Mouse (Mus musculus) heart, postnatal 36 days (tissue): ENCODE data around the gene Pofut2. TPM values are rescaled to one million over a fixed set of nuclear protein-coding genes. Genes with fewer than 3 reads are reported as not detected.

Source experiments
- DNase-seq, 2 experiments: peaks; one replicate each; pipeline ENCODE4 v3.0.0; 2021 to 2022
- intact Hi-C: fragments of 180-260 bp; cut with DNase I; formaldehyde crosslinking; loops from one replicate; pipeline ENCODE4 v1.15.1; 2025
- total RNA-seq, 2 experiments: library from RNA; stranded (reverse); gene quantifications; 2 replicates each; pipeline ENCODE4 v1.2.3; 2021

Gene Pofut2
- 10 to 100 TPM; 39.2 to 40.7 TPM for total RNA-seq

- intact Hi-C loops: no loop called here
- peak; percentile 90 to 93 for DNase-seq
Measured at GRCm38 (mm10) chr10:77258704-77259621, at the start of gene Pofut2. TSS of gene Pofut2 (plus strand) at chr10:77259218.

GRCm38 (mm10) chr10:77209261-77209660 lies 49.8 kb upstream of the Pofut2 start:
- DNase-seq: no peak
- intact Hi-C loops: loop anchor here (5.0 kb wide), 2 partner anchors 43 to 77 kb away; no protein-coding TSS in a partner anchor

- intact Hi-C loops: no loop called here
Measured at GRCm38 (mm10) chr10:77210666-77211065, 48.4 kb upstream of the Pofut2 start.

GRCm38 (mm10) chr10:77211116-77211570 lies 47.9 kb upstream of the Pofut2 start:
- intact Hi-C loops: no loop called here
- peak; percentile 66 to 70 for DNase-seq

More at GRCm38 (mm10) chr10:77210666-77211065, 48.4 kb upstream of the Pofut2 start:
- DNase-seq: no peak

GRCm38 (mm10) chr10:77212354-77213120 lies 46.5 kb upstream of the Pofut2 start:
- DNase-seq: no peak
- intact Hi-C loops: no loop called here

- intact Hi-C loops: no loop called here
Measured at GRCm38 (mm10) chr10:77213483-77213882, 45.5 kb upstream of the Pofut2 start.

GRCm38 (mm10) chr10:77214586-77214985 lies 44.4 kb upstream of the Pofut2 start:
- DNase-seq: no peak
- intact Hi-C loops: no loop called here

More at GRCm38 (mm10) chr10:77213483-77213882, 45.5 kb upstream of the Pofut2 start:
- no peak for DNase-seq

GRCm38 (mm10) chr10:77215641-77216040 lies 43.4 kb upstream of the Pofut2 start:
- intact Hi-C loops: no loop called here
- no peak for DNase-seq

GRCm38 (mm10) chr10:77216313-77216712 lies 42.7 kb upstream of the Pofut2 start:
- intact Hi-C loops: no loop called here
- no peak for DNase-seq

GRCm38 (mm10) chr10:77217155-77217731 lies 41.8 kb upstream of the Pofut2 start:
- intact Hi-C loops: no loop called here
- no peak for DNase-seq

- intact Hi-C loops: no loop called here
- DNase-seq: no peak
Measured at GRCm38 (mm10) chr10:77218059-77218458, 41.0 kb upstream of the Pofut2 start.

- intact Hi-C loops: no loop called here
- no peak for DNase-seq
Measured at GRCm38 (mm10) chr10:77219411-77220025, 39.5 kb upstream of the Pofut2 start.

- DNase-seq: peak; percentile 34 to 37
- intact Hi-C loops: no loop called here
Measured at GRCm38 (mm10) chr10:77221108-77221507, 37.9 kb upstream of the Pofut2 start.

- intact Hi-C loops: no loop called here
- no peak for DNase-seq
Measured at GRCm38 (mm10) chr10:77222963-77223552, 36.0 kb upstream of the Pofut2 start.

GRCm38 (mm10) chr10:77224390-77224789 lies 34.6 kb upstream of the Pofut2 start:
- intact Hi-C loops: no loop called here
- DNase-seq: no peak

GRCm38 (mm10) chr10:77225414-77225813 lies 33.6 kb upstream of the Pofut2 start:
- no peak for DNase-seq
- intact Hi-C loops: no loop called here

- intact Hi-C loops: no loop called here
- DNase-seq: no peak
Measured at GRCm38 (mm10) chr10:77225995-77226688, 32.9 kb upstream of the Pofut2 start.

- no peak for DNase-seq
- intact Hi-C loops: no loop called here
Measured at GRCm38 (mm10) chr10:77226691-77227367, 32.2 kb upstream of the Pofut2 start.

GRCm38 (mm10) chr10:77227368-77227723 lies 31.7 kb upstream of the Pofut2 start:
- intact Hi-C loops: no loop called here
- no peak for DNase-seq
